Mouse (Mus musculus): ENCODE measurements around the gene Lrrc59.
"Not testable (repeated sequence)": the region's sequence is repeated elsewhere in the genome, so short reads cannot be mapped to it uniquely, and the experiment has no call there.

The Lrrc59 gene

GRCm38 (mm10) chr11:94631969-94632368, 2.4 kb downstream of the Lrrc59 start:
- no peak for DNase-seq

- no peak for DNase-seq
Measured at GRCm38 (mm10) chr11:94632988-94633387, 3.4 kb downstream of the Lrrc59 start.

- DNase-seq: no peak
Measured at GRCm38 (mm10) chr11:94634431-94634830, 4.9 kb downstream of the Lrrc59 start.

- DNase-seq: no peak
Measured at GRCm38 (mm10) chr11:94644461-94645219, 15.1 kb downstream of the Lrrc59 start.

- DNase-seq: no peak
Measured at GRCm38 (mm10) chr11:94646457-94646856, 16.9 kb downstream of the Lrrc59 start.

GRCm38 (mm10) chr11:94651241-94651640, 21.7 kb downstream of the Lrrc59 start:
- not testable (repeated sequence) for DNase-seq

GRCm38 (mm10) chr11:94652973-94653372, 23.4 kb downstream of the Lrrc59 start:
- DNase-seq: no peak

- DNase-seq: peak; percentile 84 to 88
Measured at GRCm38 (mm10) chr11:94653663-94654436, 24.3 kb downstream of the Lrrc59 start, which contains the start of the genes Mrpl27 and Eme1. TSS of gene Mrpl27 (plus strand) at chr11:94653767. TSS of gene Eme1 (minus strand) at chr11:94653964.

- DNase-seq: peak in 1 of 2 experiments; percentile 43
Measured at GRCm38 (mm10) chr11:94661344-94661743, 31.8 kb downstream of the Lrrc59 start.

- peak in 1 of 2 experiments; percentile 18 for DNase-seq
Measured at GRCm38 (mm10) chr11:94665281-94665680, 35.7 kb downstream of the Lrrc59 start.

- DNase-seq: no peak
Measured at GRCm38 (mm10) chr11:94674984-94675383, 45.4 kb downstream of the Lrrc59 start.

- no peak for DNase-seq
Measured at GRCm38 (mm10) chr11:94675446-94675845, 45.9 kb downstream of the Lrrc59 start.

GRCm38 (mm10) chr11:94676308-94676707, 46.7 kb downstream of the Lrrc59 start:
- DNase-seq: no peak

- peak; percentile 95 to 96 for DNase-seq
Measured at GRCm38 (mm10) chr11:94676754-94677606, 47.4 kb downstream of the Lrrc59 start, which contains the start of gene Xylt2. TSS of gene Xylt2 (minus strand) at chr11:94677515.

- no peak for DNase-seq
Measured at GRCm38 (mm10) chr11:94677607-94678145, 48.1 kb downstream of the Lrrc59 start.

GRCm38 (mm10) chr11:94680639-94681038, 51.1 kb downstream of the Lrrc59 start:
- no peak for DNase-seq

- no peak for DNase-seq
Measured at GRCm38 (mm10) chr11:94681640-94682039, 52.1 kb downstream of the Lrrc59 start.

GRCm38 (mm10) chr11:94682427-94682826, 52.9 kb downstream of the Lrrc59 start:
- no peak for DNase-seq

GRCm38 (mm10) chr11:94687178-94687577, 57.6 kb downstream of the Lrrc59 start:
- DNase-seq: no peak

GRCm38 (mm10) chr11:94692502-94692901, 62.9 kb downstream of the Lrrc59 start:
- not testable (repeated sequence) for DNase-seq

All from lung, postnatal 4 days (tissue).